Mouse (Mus musculus) induced T-regulatory cell, adult 2 months (primary cell): Measurements from ENCODE around the gene Scamp5.

ENCODE experiments used
- DNase-seq: peaks from one replicate; pipeline ENCODE4 v3.0.0-alpha.2; 2012; ENCODE audit warnings: low read depth

Scamp5 gene

DNA sequence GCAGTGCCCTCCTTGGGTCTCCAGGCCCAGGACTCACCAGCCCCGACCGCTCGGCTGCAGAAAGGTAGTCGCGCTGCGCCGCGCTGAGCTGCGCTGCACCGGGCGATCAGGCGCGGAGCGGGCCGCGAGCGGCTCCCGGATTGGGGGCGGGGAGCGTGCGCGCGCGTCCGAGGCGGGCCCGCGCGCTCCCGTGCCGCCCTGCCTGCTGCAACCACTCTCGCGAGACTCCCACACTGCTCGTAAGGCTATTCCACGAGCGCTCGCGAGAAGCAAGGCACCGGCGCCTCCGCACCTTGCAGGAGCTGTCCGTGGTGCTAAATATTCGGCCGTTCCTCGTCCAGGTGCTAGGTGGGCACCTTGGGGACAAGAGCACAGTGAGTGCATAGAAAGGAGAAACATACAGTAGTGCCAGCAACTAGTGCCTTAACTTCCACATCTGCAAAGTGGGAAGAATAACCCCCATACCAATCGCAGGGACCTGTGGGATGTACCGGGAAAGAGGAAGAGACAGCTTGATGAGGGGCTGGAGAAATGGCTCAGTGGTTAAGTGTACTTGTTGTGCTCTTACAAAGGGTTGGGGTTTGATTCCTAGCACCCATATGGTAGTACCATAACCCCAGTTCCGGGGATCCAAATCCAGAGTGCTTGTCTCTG, at the start of gene Scamp5:
Gene Scamp5 (minus strand): TSS at position 165 of the 654 bp plus-strand sequence.
- peak; percentile 86 for DNase-seq

DNA sequence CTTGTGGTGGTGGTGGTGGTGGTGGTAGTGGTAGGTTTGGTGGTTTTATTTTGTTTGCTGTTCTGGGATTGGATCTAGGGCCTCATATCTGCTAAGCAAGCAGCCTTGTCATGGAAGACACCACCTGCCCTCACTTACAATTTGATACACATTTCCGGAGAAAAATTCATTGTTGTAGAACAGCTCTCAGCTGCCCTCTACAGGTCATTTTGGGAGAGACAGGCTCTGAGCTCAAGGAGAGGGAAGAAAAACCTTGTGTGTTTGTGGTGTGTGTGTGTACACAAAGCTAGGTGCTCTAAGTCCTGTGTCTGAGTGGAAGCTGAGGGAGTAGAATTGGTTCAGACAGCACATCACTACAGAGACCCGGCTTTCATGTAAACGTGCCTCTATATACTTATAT, 49.3 kb upstream of the Scamp5 start:
- DNase-seq, result peak; percentile 91

DNA sequence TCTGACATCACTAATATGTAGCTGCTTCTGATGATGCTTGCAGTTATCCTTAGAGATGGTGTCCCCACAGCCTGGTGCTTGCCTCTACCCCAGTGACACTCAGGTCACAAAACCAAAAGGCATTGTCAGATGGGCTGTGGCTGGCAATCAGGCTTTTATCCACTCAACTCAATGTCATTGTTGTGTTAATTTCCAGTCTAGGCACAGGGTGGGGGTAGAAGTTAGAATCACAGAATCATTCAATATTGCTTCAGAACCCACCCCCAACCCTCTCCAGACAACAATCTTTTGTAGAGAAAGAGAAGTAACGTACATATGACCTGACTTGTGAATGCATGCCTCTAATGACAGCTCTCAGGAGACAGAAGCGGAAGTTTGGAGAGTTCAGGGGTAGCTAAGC, 42.7 kb upstream of the Scamp5 start:
- no peak for DNase-seq

DNA sequence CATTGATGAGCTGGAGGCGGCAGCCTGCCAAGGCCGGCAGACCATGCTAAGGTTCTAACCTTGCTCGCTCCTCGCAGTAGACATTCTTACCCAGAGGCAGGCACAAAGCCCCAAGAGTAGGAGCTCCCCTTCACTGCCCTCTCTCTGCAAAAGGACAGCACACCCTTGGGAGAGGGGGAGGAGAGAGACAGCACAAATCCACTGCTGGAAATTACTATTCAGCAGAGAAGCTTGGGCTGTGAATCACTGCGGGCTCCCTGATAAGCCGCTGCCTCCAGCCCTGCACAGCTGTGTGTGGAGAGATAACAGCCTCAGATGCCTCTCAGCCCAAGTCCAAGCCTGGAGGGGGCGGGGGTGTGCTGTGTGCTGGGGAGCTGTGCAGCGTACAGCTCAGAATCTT, 37.8 kb upstream of the Scamp5 start:
- DNase-seq, result no peak

DNA sequence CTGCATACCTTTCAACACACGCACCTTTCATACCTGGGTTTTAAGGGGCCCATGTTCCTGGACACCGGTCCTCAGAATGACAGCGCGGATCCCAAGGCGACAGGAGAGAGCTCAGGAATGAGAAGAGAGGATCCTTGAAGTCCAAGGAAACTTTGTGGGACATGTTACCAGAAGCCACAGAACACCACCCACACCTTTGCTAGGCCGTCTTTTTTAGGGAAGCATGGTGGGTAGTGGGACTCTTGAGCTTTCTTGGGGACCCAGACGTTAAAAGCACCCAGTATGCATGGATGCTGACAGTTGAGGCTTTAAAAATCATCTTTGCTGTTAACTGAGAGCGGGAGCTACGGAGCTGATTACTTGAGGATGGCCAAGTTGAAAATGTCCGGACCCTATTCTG, 37.0 kb upstream of the Scamp5 start:
- DNase-seq, result no peak

DNA sequence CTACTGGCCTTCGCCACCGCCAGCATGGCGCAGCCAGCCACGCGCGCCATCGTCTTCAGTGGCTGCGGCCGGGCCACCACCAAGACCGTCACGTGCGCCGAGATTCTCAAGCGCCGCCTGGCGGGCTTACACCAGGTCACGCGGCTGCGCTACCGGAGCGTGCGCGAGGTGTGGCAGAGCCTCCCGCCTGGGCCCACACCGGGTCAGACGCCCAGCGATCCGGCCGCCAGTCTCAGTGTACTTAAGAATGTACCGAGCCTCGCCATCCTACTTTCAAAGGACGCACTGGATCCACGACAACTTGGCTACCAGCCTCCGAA, 36.5 kb upstream of the Scamp5 start:
- peak; percentile 70 for DNase-seq

DNA sequence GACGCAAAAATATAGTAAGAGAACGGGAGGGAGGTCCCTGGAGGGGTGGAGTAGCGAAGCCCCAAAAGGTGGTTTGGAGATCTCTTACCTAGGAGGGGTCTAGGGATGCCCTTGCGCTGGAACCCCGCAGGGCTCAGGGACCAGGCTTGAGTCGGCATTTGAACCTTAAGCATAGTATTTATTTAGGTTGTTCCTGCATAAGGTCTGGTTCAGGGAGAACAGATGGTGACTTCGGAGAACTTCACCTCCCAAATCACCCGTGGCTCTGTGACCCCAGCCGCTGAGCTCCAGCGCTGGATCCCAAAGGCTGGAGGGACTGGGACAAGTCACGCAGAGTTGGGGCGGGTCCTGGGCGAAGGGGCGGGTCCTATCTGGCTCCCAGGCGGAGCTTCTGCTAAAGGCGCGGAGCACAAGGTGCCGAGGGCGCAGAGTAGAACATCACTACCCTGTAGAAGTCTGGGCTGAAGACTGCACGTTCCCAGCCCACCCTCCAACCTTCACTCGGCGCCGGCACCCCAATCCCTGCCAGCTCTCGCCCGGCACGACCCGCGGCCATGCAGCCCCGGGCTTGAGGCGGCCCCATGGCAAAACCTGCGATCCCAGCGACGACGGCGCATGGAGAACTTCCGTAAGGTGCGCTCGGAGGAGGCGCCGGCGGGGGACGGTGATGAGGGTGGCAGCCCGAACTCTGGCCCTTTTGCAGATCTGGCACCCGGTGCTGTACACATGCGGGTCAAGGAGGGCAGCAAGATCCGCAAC, 35.9 kb upstream of the Scamp5 start, which contains the start of gene Rpp25:
Gene Rpp25 (plus strand): TSS at position 405 of the 759 bp plus-strand sequence.
- DNase-seq, result no peak

DNA sequence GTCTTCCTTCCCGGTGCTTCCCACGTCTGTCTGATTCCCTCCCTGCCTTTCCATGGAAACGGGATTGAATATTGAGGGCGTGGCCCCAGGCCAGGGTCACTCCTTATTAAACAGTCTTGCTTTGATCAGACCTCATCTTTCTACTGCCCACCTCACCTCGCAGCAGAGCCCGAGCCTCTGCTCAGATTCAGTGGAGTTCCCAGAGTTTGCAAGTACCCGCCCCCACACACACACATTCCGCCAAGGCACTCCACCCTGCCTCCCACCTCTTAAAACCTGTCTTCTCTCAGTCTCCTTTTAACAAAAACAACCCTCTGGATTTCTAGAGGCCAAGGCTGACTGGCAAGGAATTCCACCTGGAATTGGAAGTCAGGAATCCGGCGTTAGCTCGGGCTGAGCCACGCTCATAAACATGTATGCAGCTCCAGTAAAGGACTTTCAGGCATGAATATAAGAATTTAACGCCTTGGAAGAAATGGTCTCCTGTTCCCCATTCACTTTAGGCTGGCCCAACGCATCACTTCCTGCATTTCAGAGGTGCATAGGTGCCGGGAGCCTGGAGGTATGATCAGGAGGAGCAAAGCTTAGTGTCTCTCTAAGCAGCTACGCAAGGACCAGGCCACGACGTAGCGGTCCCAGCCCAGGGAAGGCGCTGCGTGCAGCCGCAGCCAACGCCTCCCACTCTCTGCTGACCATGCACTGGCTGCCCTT, 35.2 kb upstream of the Scamp5 start:
- DNase-seq, result no peak

DNA sequence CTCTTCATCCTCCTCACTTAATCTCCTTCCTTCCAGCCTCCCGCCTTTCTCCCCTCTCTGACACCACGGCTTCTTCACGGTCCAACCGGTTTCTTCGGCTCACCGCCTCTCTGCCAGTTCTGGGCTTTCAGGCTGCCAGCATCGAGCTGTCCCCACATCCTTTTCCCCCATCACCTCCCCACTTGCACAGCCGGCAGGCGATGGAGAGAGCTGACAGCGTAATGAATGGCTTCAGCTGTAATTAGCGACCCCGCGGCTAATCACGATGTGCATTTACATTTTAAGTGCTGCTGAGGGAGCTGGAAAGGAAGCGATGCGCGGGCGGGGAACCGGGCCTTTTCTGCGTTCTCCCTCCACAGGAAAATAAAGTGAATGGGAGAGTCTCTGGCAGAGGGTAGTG, 34.0 kb upstream of the Scamp5 start:
- no peak for DNase-seq

DNA sequence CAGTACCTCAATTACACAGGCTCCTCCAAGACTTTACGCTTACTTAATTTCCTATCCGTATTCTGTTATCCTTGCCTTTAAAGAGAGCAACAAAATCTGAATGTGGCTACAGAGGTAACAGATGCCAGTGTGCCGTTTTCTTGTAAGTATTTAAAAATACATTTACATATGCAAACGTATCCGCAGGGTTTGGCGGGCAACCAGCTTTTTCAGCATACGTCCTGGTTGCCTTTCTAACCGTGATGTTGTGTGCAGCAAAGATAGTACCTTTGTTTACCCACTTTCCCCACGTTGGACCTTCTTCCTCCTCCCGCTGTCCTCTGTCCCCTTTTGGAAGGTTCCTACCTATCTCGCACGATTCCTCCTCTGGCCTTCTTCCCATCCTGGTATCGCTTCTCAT, 33.6 kb upstream of the Scamp5 start:
- no peak for DNase-seq

DNA sequence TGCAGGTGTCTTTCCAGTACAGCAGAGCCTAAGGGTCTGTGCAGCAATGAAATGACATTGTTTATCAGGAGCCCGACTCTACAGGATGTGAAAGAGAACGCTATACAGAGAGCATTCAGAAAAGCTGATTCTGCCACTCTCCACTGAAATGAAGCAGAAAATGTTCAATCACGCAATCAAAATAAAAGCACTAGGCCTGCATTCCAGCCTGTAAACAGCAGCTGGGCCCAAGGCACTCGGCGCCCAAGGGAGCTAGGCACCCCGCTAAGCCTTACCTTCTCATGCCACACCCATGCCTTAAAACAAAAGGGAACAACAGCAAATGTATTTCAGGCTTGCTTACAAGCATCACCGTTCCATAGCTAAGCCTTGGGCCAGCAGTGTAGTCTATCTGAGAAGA, 30.7 kb upstream of the Scamp5 start:
- no peak for DNase-seq

DNA sequence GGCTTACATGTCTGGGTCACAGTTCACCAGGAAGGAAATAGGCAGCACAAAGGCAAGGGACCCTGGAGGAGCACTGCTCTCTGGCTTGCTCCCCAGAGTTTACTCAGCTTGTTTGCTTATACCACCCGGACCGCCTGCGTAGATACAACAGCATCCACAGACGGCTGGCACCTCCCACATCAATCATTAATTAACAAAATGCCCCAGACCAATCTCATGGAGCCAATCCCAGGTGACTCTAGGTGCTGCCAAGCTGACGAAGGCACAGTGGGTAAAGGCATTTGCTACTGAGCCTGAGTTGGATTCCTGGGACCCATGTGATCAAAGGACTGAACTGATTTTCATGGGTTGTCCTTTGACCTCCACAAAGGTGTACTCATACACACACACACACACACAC, 29.4 kb upstream of the Scamp5 start:
- DNase-seq, result no peak

DNA sequence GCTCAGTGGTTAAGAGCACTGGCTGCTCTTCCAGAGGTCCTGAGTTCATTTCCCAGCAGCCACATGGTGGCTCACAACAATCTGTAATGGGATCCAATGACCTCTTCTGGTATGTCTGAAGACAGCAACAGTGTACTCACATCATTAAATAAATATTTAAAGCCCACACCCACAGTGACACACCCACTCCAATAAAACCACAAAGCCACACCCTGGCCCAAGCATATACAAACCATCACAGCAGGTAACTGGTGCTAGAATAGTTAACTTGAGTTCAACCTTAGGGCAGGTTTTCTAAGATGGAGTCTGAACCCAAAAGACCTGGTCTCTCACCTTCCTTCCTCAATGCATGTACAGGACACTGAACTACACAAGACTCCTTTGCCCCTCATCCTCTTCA, 27.1 kb upstream of the Scamp5 start:
- DNase-seq, result no peak

DNA sequence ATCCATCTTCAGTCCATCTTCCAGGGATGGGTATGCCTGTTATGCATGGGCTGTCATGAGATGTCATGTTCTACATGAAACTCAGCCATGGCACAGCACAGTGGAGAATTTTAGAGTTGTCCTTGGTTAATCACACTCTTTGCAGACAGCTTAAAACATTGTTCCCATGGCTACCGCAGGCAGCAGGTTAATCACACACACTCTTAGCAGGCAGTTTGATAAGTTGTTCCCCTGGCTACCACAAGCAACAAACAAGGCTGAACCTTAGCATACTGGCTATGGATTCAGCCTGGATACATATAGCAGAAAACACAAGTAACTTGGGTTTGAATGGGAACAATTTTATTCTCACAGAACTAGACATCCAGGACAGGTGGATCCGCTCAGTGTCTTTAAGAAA, 25.7 kb upstream of the Scamp5 start:
- DNase-seq, result no peak

DNA sequence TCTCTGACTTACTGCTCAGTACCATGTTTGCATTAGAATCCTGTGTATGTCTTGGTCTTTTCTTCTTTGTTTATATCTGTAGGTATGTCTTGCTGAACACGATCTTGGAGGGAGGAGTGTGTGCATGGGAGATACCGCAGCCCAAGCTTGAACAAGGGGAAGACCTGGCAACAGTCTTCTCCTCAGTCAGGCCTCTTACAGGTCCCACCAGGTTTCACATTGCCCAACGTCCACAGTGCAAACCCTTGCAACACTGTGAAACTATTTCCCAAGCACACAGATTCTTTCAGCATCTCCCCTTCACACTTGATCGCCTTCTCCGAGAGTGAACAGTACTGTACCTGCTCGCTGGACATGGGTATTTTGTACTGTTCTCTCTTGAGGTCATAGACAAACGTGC, 19.9 kb upstream of the Scamp5 start:
- no peak for DNase-seq

DNA sequence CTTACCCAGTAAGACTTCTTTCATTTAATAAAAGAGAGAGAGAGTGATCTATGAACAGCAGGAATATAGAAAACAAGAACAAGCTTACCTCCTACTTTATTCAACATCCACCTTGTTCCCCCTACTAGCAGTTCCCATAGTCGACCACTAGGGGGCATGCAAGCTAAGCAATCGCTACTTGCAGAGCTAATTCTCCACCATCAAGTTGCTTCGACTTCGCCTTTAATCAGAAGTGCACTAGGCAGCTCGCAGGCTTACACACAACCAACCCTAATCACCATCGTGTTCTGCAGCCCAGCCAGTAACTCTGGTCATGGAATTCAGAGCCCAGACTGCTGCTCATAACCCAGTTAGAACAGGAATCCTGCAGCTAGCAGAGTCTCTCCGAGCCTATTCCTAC, 17.9 kb upstream of the Scamp5 start:
- peak; percentile 88 for DNase-seq

DNA sequence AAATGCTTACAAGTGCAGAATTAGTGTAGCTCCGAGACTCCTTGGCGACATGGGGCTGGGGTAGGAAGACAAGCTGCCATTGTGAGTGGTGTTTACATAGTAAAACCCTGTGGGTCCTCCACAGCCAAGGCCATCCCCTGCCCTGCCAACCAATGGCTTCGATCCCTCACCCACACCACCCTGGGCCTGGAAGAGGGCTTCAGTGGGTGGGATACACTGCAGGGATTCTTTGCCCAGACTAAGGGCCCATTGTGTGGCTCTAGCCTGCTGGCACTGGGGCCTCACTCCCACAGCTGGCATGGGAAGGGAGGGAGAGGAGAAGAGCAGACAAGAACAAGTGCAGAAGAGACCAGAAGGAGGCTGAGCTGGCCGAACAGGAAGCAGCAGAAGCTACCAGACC, 1.1 kb upstream of the Scamp5 start:
- DNase-seq, result no peak

DNA sequence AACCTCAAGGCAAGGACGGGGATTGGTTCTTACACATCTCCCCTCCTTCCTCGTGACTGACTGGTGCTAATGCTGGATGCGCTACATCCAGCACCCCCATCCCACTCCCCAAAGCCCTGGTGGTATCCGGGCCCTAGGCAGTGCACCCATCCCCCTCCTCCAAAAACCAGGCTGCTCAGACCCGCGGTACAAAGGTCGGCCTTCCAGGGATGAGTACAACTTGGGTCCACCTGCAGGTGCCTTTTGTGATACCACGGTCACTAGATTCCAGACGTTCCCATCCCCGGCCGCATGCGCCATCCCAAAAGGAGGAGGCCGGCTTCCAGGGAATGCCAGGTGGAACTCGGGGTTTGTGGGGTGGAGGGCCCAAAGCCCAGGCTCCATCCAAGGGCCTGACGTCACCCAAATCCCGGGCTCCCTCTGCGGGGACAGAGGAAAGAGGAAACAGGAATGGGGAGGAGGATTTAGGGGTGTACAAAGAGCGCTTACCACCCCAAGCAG, 539 bp downstream of the Scamp5 start:
- DNase-seq, result no peak

DNA sequence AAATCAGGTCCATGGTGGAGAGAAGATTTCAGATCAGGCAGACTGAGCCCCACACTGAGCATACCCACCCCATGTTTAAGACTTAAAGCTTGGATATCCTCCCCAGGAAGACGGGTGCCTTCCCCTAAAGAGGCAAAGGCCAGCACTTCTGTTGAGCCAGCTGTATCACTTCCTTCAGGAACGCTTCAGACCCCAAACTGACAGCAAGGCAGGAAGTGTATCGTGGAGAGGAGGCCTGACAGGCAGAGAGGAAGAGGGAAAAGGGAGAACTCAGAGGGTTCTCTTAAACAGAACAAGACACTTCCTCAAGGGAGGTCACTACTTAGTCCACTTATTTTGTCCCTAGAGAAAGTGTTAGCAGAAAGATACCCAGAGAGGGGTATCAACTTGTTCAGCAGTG, 1.8 kb downstream of the Scamp5 start:
- DNase-seq, result no peak

DNA sequence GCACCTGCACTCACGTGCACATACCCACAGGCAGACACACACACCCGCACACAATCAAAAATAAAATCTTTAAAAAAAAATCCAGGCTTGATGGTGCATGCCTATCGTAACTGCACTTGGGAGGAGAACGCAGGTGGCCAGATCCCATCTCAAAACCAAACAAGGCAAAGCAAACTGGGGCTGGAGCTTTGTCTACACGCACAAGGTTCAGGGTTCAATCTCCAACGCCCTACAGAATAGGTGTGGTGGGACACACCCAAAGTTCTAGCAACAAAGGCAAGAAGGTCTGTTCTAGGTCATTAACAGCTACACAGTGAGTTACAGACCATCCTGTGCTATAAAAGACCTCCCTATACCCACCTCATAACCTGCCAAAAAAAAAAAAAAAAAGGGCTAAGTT, 5.0 kb downstream of the Scamp5 start:
- no peak for DNase-seq

DNA sequence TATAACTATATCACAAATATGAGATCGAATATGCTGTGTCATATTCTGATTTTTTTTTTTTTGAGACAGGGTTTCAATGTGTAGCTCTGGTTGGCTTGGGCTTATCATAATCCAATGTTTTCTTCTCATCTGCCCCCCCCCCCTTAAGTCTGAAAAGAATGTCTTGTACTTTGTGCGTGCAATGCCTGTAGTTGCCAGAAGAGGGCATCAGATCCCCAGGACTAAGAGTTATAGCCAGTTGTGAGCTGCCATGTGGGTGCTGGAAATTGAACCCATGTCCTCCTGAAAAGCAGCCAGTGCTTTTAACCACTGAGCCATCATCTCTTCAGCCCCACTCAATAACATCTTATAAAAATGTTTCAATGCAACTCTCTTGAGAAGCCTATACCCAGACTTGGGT, 8.2 kb downstream of the Scamp5 start:
- peak; percentile 42 for DNase-seq

DNA sequence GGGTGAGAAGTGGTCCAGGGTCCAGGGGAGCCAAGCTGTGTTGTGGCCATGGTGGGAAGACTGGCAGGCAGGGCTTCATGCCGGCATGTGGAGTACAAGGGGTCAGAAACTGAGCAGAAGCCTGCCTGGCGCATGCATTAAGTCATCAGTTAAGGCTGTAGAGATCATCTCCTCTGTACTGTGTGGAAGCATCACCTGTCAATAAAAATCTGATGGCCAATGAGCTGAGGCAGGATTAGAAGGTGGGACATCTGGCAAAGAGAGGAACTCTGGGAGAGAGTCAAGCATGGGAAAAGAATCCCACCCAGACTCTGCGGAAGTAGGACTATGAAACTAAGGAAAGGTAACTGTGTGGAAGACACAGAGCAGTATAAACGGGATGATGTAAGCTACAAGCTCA, 14.3 kb downstream of the Scamp5 start:
- no peak for DNase-seq
